Mouse (Mus musculus): ENCODE data around the gene Slit3. TPM values are rescaled to one million over a fixed set of nuclear protein-coding genes. Genes with fewer than 3 reads are reported as not detected.

The Slit3 gene
- polyA plus RNA-seq, 1 experiment from 2014 or later: 2.3 TPM

DNA sequence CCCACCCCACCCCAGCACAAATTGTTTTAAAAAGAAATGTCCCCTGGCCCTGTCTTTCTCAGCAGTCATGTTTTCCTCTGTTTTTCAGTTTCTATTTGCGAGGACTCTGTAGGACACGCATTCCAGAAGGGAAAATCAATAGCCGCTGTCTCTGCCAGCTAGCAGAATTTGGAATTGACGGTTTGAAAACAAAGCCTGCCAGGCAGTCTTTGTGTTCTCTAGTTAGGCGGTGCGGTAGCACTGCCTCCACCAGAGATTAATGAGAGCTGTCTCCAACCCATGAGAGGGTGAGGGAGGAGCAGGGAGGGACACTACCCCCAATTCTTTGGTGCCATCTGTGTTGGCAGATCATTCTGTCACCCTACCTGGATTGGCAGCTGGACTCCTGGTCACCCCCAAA is 392.3 kb downstream of the Slit3 start:
- H3K9ac ChIP-seq (ENCODE audit: low read length): no peak overlapping the region
- H3K9me3 ChIP-seq (replicated peaks; ENCODE audit: control insufficient read depth, low read length): no peaks in the 10 kb centered on the region
- peak overlapping the region; percentile 2; the same call in 1 of the 2 replicates for H3K4me2 ChIP-seq (ENCODE audit: low read length)
- 3% methylated on average over 6 of the region's 6 CpGs for WGBS
- H3K27me3 ChIP-seq (replicated peaks; ENCODE audit: control insufficient read depth, insufficient read depth, low read length): no peaks in the 10 kb centered on the region
- H3K4me3 ChIP-seq (ENCODE audit: low read depth, low read length): no peak overlapping the region
- no peaks in the 10 kb centered on the region for H3K36me3 ChIP-seq (ENCODE audit: control insufficient read depth, insufficient read depth, low read length)
- peaks cover 12% of the 10 kb centered on the region for H3K4me1 ChIP-seq (ENCODE audit: control insufficient read depth, insufficient read depth, low read length)
- peak; percentile 63 for DNase-seq (ENCODE audit: low spot score)
- H3K27ac ChIP-seq (ENCODE audit: low read depth, low read length): no peak overlapping the region
- peak; percentile 41; the same call in 1 of the 2 replicates for ATAC-seq

- Histone ChIP-seq H3K4me1 (ENCODE audit: control insufficient read depth, insufficient read depth, low read length) (peaks cover 8% of the 10 kb centered on the region), H3K4me2 (ENCODE audit: low read length) (no peak overlapping the region), H3K4me3 (ENCODE audit: low read depth, low read length) (no peak overlapping the region), H3K27ac (ENCODE audit: low read depth, low read length) (no peak overlapping the region), H3K9ac (ENCODE audit: low read length) (no peak overlapping the region), H3K9me3 (replicated peaks; ENCODE audit: control insufficient read depth, low read length) (no peaks in the 10 kb centered on the region), H3K27me3 (replicated peaks; ENCODE audit: control insufficient read depth, insufficient read depth, low read length) (no peaks in the 10 kb centered on the region), H3K36me3 (ENCODE audit: control insufficient read depth, insufficient read depth, low read length) (no peaks in the 10 kb centered on the region)
- DNase-seq (ENCODE audit: low spot score) (no peak), ATAC-seq (no peak)
- 38% methylated on average over 10 of the region's 10 CpGs for WGBS
These were observed 401.9 kb downstream of the Slit3 start for GRCm38 (mm10) chr11:35522802-35523452.

- no peak overlapping the region for H3K4me3 ChIP-seq (ENCODE audit: low read depth, low read length)
- H3K9me3 ChIP-seq (replicated peaks; ENCODE audit: control insufficient read depth, low read length): no peaks in the 10 kb centered on the region
- no peak for ATAC-seq
- WGBS: 13% methylated on average over 4 of the region's 4 CpGs
- no peak overlapping the region for H3K27ac ChIP-seq (ENCODE audit: low read depth, low read length)
- no peaks in the 10 kb centered on the region for H3K27me3 ChIP-seq (replicated peaks; ENCODE audit: control insufficient read depth, insufficient read depth, low read length)
- H3K9ac ChIP-seq (ENCODE audit: low read length): no peak overlapping the region
- peaks cover 13% of the 10 kb centered on the region for H3K4me1 ChIP-seq (ENCODE audit: control insufficient read depth, insufficient read depth, low read length)
- H3K4me2 ChIP-seq (ENCODE audit: low read length): no peak overlapping the region
- no peak for DNase-seq (ENCODE audit: low spot score)
- H3K36me3 ChIP-seq (ENCODE audit: control insufficient read depth, insufficient read depth, low read length): no peaks in the 10 kb centered on the region
These were observed 402.7 kb downstream of the Slit3 start for GRCm38 (mm10) chr11:35523773-35524172.

DNA sequence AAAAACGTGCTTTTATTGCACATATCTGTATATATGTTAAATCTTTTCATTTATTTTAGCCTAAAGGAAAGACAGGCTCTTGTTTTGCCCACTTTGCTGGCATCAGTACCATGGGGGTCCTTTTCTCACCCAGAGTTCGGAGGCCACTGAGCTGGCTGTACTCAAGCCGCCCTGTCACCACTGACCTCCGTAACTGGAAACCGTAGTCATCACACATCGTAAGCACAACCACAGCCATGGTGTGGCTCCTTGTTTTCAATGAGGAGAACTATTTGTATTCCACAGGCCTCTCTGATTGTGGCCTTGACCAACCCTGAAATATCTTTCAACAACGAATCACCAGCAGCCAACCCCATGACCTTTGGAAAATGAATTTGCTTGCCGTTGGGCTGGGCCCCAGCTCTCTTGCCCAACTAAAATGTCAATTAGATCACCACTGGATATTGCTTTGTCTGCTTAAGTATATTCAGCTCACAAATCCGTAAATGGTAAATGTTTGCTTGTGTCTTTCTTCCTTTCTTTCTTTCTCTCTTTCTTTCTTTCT is 405.3 kb downstream of the Slit3 start:
- Histone ChIP-seq H3K4me2 (ENCODE audit: low read length) (no peak overlapping the region), H3K9ac (ENCODE audit: low read length) (no peak overlapping the region), H3K36me3 (ENCODE audit: control insufficient read depth, insufficient read depth, low read length) (no peaks in the 10 kb centered on the region), H3K9me3 (replicated peaks; ENCODE audit: control insufficient read depth, low read length) (no peaks in the 10 kb centered on the region), H3K4me1 (ENCODE audit: control insufficient read depth, insufficient read depth, low read length) (peaks cover 13% of the 10 kb centered on the region), H3K4me3 (ENCODE audit: low read depth, low read length) (no peak overlapping the region), H3K27me3 (replicated peaks; ENCODE audit: control insufficient read depth, insufficient read depth, low read length) (peaks cover 9% of the 10 kb centered on the region), H3K27ac (ENCODE audit: low read depth, low read length) (no peak overlapping the region)
- WGBS: 82% methylated on average over 9 of the region's 9 CpGs
- no peak for ATAC-seq
- no peak for DNase-seq (ENCODE audit: low spot score)

DNA sequence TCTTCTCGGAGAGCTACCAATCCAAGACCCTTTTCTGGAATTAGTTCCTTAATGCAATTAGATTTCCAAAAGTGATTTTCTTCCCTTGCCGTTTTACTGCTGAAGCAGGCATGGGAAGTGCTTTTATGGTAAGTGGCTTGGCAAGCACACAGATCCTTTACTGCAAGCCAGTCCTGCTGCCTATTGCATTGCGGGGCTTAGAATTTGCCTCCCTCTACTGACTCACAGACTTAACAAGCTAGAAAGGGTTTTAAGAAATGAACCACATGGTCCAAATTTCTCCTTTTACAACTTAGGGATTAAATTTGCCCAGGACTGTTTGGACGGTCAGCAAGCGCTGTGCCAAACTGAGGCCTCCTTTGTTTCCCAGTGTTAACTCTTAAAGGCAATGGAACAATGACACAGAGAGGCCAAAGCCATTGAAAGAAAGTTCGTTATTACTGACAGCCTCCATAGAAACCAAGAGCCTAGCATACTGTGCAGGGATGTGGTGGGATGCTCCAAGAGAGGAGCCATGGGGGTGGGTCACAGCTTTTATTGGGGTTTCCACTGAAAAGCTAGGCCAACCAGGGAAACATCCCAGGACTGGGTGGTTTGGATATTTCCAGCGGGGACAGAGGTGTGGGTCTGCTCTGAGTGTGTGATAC is 406.9 kb downstream of the Slit3 start:
- Histone ChIP-seq H3K4me2 (ENCODE audit: low read length) (no peak overlapping the region), H3K27me3 (replicated peaks; ENCODE audit: control insufficient read depth, insufficient read depth, low read length) (peaks cover 19% of the 10 kb centered on the region), H3K27ac (ENCODE audit: low read depth, low read length) (no peak overlapping the region), H3K4me1 (ENCODE audit: control insufficient read depth, insufficient read depth, low read length) (peaks cover 13% of the 10 kb centered on the region), H3K9me3 (replicated peaks; ENCODE audit: control insufficient read depth, low read length) (no peaks in the 10 kb centered on the region), H3K4me3 (ENCODE audit: low read depth, low read length) (no peak overlapping the region), H3K9ac (ENCODE audit: low read length) (no peak overlapping the region), H3K36me3 (ENCODE audit: control insufficient read depth, insufficient read depth, low read length) (no peaks in the 10 kb centered on the region)
- 7% methylated on average over 7 of the region's 7 CpGs for WGBS
- ATAC-seq (peak; percentile 80), DNase-seq (ENCODE audit: low spot score) (peak; percentile 83)

DNA sequence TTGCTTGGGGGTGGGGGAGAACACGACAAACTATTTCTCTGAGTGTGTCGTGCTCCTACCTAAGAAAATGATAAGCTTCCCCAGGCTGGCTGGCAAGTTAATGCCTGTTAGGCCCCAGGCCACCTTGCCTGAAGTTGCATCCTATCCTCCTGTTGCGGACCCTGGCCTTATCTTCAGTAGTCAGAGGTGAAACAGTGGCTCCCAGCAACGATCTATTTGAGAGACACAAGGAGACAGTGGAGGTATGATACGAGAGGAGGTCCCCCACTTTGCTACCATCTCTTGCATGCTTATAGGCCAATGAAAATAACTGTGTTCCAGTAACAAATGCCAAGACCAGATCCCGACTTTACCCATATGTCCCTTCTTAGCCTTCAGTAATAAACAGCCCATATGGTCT is 414.0 kb downstream of the Slit3 start:
- DNase-seq (ENCODE audit: low spot score): no peak
- 75% methylated on average over 6 of the region's 6 CpGs for WGBS
- no peak for ATAC-seq
- peaks cover 7% of the 10 kb centered on the region for H3K4me1 ChIP-seq (ENCODE audit: control insufficient read depth, insufficient read depth, low read length)
- no peak overlapping the region for H3K4me3 ChIP-seq (ENCODE audit: low read depth, low read length)
- H3K9me3 ChIP-seq (replicated peaks; ENCODE audit: control insufficient read depth, low read length): no peaks in the 10 kb centered on the region
- H3K9ac ChIP-seq (ENCODE audit: low read length): no peak overlapping the region
- no peaks in the 10 kb centered on the region for H3K36me3 ChIP-seq (ENCODE audit: control insufficient read depth, insufficient read depth, low read length)
- H3K27me3 ChIP-seq (replicated peaks; ENCODE audit: control insufficient read depth, insufficient read depth, low read length): peaks cover 38% of the 10 kb centered on the region
- H3K4me2 ChIP-seq (ENCODE audit: low read length): no peak overlapping the region
- no peak overlapping the region for H3K27ac ChIP-seq (ENCODE audit: low read depth, low read length)

DNA sequence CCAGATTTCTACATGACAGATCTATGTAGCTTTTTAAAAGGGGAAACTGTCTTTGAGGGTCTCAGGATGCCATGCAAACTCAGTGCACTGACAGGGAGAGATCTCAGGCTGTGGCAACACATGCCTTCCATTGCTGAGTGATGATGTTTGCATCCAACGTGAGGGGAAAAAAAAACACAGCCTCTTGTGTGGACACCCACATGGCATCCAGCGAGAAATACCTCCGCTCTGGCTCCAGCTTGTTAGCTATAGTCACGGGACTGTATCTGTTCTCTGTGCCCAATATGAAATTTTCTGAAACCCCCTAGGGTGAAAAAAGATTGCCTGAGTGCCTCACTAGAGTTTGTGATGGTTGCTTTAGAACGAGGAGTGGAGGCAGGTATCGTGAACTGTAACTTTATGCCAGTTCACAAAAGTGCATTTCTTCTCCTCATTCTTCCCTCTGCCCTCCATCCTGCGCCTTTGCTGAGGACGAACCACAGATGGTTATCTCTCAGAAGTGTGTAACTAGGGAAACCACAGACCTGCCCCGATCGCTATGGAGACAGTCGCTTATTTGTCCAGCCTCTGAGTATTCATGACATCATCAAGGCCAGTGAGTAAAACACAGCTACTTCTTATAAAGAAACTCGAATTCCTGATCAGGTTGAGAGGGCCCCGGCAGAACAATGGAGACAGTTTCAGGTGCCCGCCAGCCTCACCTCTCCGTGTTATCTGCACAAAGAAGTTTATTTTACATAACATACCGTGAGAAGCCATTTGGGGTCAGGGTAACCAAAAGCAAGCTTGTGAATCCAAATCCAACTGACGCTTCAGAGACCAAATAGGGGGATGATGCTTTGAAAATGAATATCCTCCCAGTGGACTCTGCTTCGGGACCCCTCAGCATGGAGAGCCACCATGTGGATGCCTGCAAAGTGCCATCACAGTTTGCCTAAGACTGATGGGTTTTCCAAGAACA is 416.4 kb downstream of the Slit3 start:
- Histone ChIP-seq H3K27me3 (replicated peaks; ENCODE audit: control insufficient read depth, insufficient read depth, low read length) (peaks cover 41% of the 10 kb centered on the region), H3K9me3 (replicated peaks; ENCODE audit: control insufficient read depth, low read length) (no peaks in the 10 kb centered on the region), H3K36me3 (ENCODE audit: control insufficient read depth, insufficient read depth, low read length) (no peaks in the 10 kb centered on the region), H3K4me1 (ENCODE audit: control insufficient read depth, insufficient read depth, low read length) (peaks cover 7% of the 10 kb centered on the region), H3K9ac (ENCODE audit: low read length) (no peak overlapping the region), H3K4me2 (ENCODE audit: low read length) (no peak overlapping the region), H3K4me3 (ENCODE audit: low read depth, low read length) (no peak overlapping the region), H3K27ac (ENCODE audit: low read depth, low read length) (no peak overlapping the region)
- ATAC-seq (peak; percentile 48; the same call in 1 of the 2 replicates), DNase-seq (ENCODE audit: low spot score) (peak; percentile 56)
- WGBS: 40% methylated on average over 18 of the region's 18 CpGs

GRCm38 (mm10) chr11:35542731-35543130 is 421.7 kb downstream of the Slit3 start:
- no peak overlapping the region for H3K4me3 ChIP-seq (ENCODE audit: low read depth, low read length)
- H3K9ac ChIP-seq (ENCODE audit: low read length): no peak overlapping the region
- ATAC-seq (no peak), DNase-seq (ENCODE audit: low spot score) (no peak)
- H3K4me1 ChIP-seq (ENCODE audit: control insufficient read depth, insufficient read depth, low read length): peaks cover 2% of the 10 kb centered on the region
- H3K27me3 ChIP-seq (replicated peaks; ENCODE audit: control insufficient read depth, insufficient read depth, low read length): peaks cover 54% of the 10 kb centered on the region
- H3K9me3 ChIP-seq (replicated peaks; ENCODE audit: control insufficient read depth, low read length): no peaks in the 10 kb centered on the region
- H3K4me2 ChIP-seq (ENCODE audit: low read length): no peak overlapping the region
- WGBS: 94% methylated on average over 10 of the region's 10 CpGs
- H3K27ac ChIP-seq (ENCODE audit: low read depth, low read length): no peak overlapping the region
- no peaks in the 10 kb centered on the region for H3K36me3 ChIP-seq (ENCODE audit: control insufficient read depth, insufficient read depth, low read length)
